Mouse (Mus musculus): Measurements from ENCODE around the gene Amt.

- TF ChIP-seq CTCF (IDR thresholded peaks at IDR 0.05; ENCODE audit: low read depth, low read length) = no peak
- no peak for TF ChIP-seq POLR2A (IDR thresholded peaks at IDR 0.05; ENCODE audit: insufficient read depth, low read length)
- TF ChIP-seq EP300 (IDR thresholded peaks at IDR 0.05; ENCODE audit: insufficient read depth, low read depth, low read length) = no peak
These were observed 43.2 kb downstream of the Amt start for GRCm38 (mm10) chr9:108339886-108340257.

All from ES-Bruce4 (cell line).